Mouse (Mus musculus) forebrain, embryonic 11.5 days (tissue): ENCODE data around the gene Tmem69. TPM values are rescaled to one million over a fixed set of nuclear protein-coding genes. Genes with fewer than 3 reads are reported as not detected.

ENCODE experiments used
- ATAC-seq: fragments of 200-750 bp; cut with Nextera tagmentation; replicated peaks from 2 replicates; pipeline ENCODE4 v1.8.0; 2017; ENCODE audit warnings: moderate TSS enrichment; ENCODE audit not compliant: low FRiP score
- DNase-seq: peaks from one replicate; pipeline ENCODE4 v3.0.0-alpha.2; 2017; ENCODE audit warnings: low spot score
- H3K27ac ChIP-seq: fragments of 300-500 bp; sonication (generic); 2 replicates; pipeline ENCODE4 v1.5.1; 2014; ENCODE audit warnings: low read depth, low read length
- H3K27me3 ChIP-seq: fragments of 300-500 bp; sonication (generic); 2 replicates; pipeline ENCODE4 v1.6.1; 2014; ENCODE audit warnings: mild to moderate bottlenecking, low read length, mixed read lengths; ENCODE audit not compliant: control insufficient read depth, insufficient read depth
- H3K36me3 ChIP-seq: fragments of 300-500 bp; sonication (generic); 2 replicates; pipeline ENCODE4 v1.6.1; 2014; ENCODE audit warnings: mild to moderate bottlenecking, low read length, moderate library complexity, mixed read lengths; ENCODE audit not compliant: control insufficient read depth, insufficient read depth
- H3K4me1 ChIP-seq: fragments of 300-500 bp; sonication (generic); replicated peaks from 2 replicates; pipeline ENCODE4 v1.6.1; 2014; ENCODE audit warnings: low read length, mixed read lengths; ENCODE audit not compliant: control insufficient read depth, insufficient read depth
- H3K4me2 ChIP-seq: fragments of 300-500 bp; sonication (generic); 2 replicates; pipeline ENCODE4 v1.6.1; 2014; ENCODE audit warnings: low read depth, mild to moderate bottlenecking, low read length, moderate library complexity, mixed read lengths; ENCODE audit not compliant: severe bottlenecking
- H3K4me3 ChIP-seq: fragments of 300-500 bp; sonication (generic); 2 replicates; pipeline ENCODE4 v1.5.1; 2014; ENCODE audit warnings: low read depth, low read length
- H3K9ac ChIP-seq: fragments of 300-500 bp; sonication (generic); 2 replicates; pipeline ENCODE4 v1.6.1; 2014; ENCODE audit warnings: low read length
- H3K9me3 ChIP-seq: fragments of 300-500 bp; sonication (generic); 2 replicates; pipeline ENCODE4 v1.6.1; 2016; ENCODE audit warnings: low read length, mixed read lengths; ENCODE audit not compliant: control insufficient read depth
- WGBS: fragments of 180-500 bp; shearing (Covaris S2); extraction: QIAGEN DNeasy Blood & Tissue Kit; methylation state at CpG from one replicate; pipeline ENCODE4 v1.1.7; 2014; 5-methylcytosine and 5-hydroxymethylcytosine counted together
- polyA plus RNA-seq: library from polyadenylated mRNA; unstranded; fragments of >200 nt; fragmentation: Nextera tagmentation; extraction: Ambion mirVana; gene quantifications from 2 replicates; pipeline ENCODE4 v1.2.1, GENCODE M21; 2014

Gene Tmem69
- 30.3 and 30.7 TPM in 2 replicates for polyA plus RNA-seq

GRCm38 (mm10) chr4:116555413-116556300 lies at the start of gene Tmem69:
Gene Tmem69 (minus strand): TSS chr4:116555936.
- H3K4me1 ChIP-seq: no peaks in the 10 kb centered on the region
- WGBS: 3% methylated on average over 23 of the region's 23 CpGs

GRCm38 (mm10) chr4:116596978-116597881 lies 41.5 kb upstream of the Tmem69 start:
- Histone ChIP-seq H3K27ac (peak overlapping the region; percentile 54; the same call in 1 of the 2 replicates), H3K9ac (peak overlapping the region; percentile 60), H3K9me3 (no peaks in the 10 kb centered on the region), H3K4me3 (peak overlapping the region; percentile 48), H3K36me3 (peaks cover 13% of the 10 kb centered on the region), H3K4me2 (peak overlapping the region; percentile 70), H3K27me3 (no peaks in the 10 kb centered on the region), H3K4me1 (no peaks in the 10 kb centered on the region; the same call in 1 of the 2 replicates)
- ATAC-seq: peak; percentile 93
- under 1% methylated on average over 50 of the region's 50 CpGs for WGBS
- DNase-seq: peak; percentile 92

More at GRCm38 (mm10) chr4:116555413-116556300, at the start of gene Tmem69:
- DNase-seq: peak; percentile 81
- Histone ChIP-seq H3K27ac (peak within 1 kb of the TSS; percentile 91), H3K9me3 (no peaks in the 10 kb centered on the region), H3K4me3 (peak within 1 kb of the TSS; percentile 91), H3K4me2 (peak within 1 kb of the TSS; percentile 81), H3K36me3 (no peaks in the 10 kb centered on the region), H3K9ac (peak within 1 kb of the TSS; percentile 85), H3K27me3 (no peaks in the 10 kb centered on the region)
- no peak for ATAC-seq

GRCm38 (mm10) chr4:116596379-116596778 lies 40.6 kb upstream of the Tmem69 start, which contains the start of gene Ccdc17:
Gene Ccdc17 (plus strand): TSS chr4:116596654.
- ATAC-seq (no peak), DNase-seq (no peak)
- no peaks in the 10 kb centered on the region for H3K27me3 ChIP-seq
- H3K4me2 ChIP-seq: peak within 1 kb of the TSS; percentile 70
- H3K9ac ChIP-seq: peak within 1 kb of the TSS; percentile 60
- peaks cover 6% of the 10 kb centered on the region; the same call in 1 of the 2 replicates for H3K36me3 ChIP-seq
- H3K4me3 ChIP-seq: peak within 1 kb of the TSS; percentile 48
- no peaks in the 10 kb centered on the region; the same call in 1 of the 2 replicates for H3K4me1 ChIP-seq
- H3K9me3 ChIP-seq: no peaks in the 10 kb centered on the region
- peak within 1 kb of the TSS; percentile 9; the same call in 1 of the 2 replicates for H3K27ac ChIP-seq
- 27% methylated on average over 5 of the region's 5 CpGs for WGBS

GRCm38 (mm10) chr4:116595793-116596192 lies 40.1 kb upstream of the Tmem69 start:
- no peak overlapping the region for H3K9ac ChIP-seq
- no peak overlapping the region for H3K4me2 ChIP-seq
- H3K27ac ChIP-seq: no peak overlapping the region
- no peak for ATAC-seq
- H3K36me3 ChIP-seq: peaks cover 4% of the 10 kb centered on the region; the same call in 1 of the 2 replicates
- WGBS: 82% methylated on average over 8 of the region's 8 CpGs
- H3K4me3 ChIP-seq: no peak overlapping the region
- no peak for DNase-seq
- H3K27me3 ChIP-seq: no peaks in the 10 kb centered on the region
- no peaks in the 10 kb centered on the region for H3K9me3 ChIP-seq
- no peaks in the 10 kb centered on the region; the same call in 1 of the 2 replicates for H3K4me1 ChIP-seq

- Histone ChIP-seq H3K4me3 (peak overlapping the region; percentile 91), H3K9ac (peak overlapping the region; percentile 85), H3K27me3 (no peaks in the 10 kb centered on the region), H3K9me3 (no peaks in the 10 kb centered on the region), H3K4me1 (no peaks in the 10 kb centered on the region), H3K4me2 (peak overlapping the region; percentile 81), H3K36me3 (no peaks in the 10 kb centered on the region), H3K27ac (no peak overlapping the region)
- DNase-seq (no peak), ATAC-seq (no peak)
- WGBS: 5% methylated on average over 15 of the region's 15 CpGs
These were observed 2.6 kb upstream of the Tmem69 start for GRCm38 (mm10) chr4:116558151-116558882.

- no peaks in the 10 kb centered on the region for H3K4me1 ChIP-seq
- H3K4me3 ChIP-seq: peak within 1 kb of the TSS; percentile 91
- peak; percentile 99 for DNase-seq
- H3K9ac ChIP-seq: peak within 1 kb of the TSS; percentile 85
- ATAC-seq: peak; percentile 95
- H3K27me3 ChIP-seq: no peaks in the 10 kb centered on the region
- peak within 1 kb of the TSS; percentile 81 for H3K4me2 ChIP-seq
- peak within 1 kb of the TSS; percentile 91 for H3K27ac ChIP-seq
- WGBS: under 1% methylated on average over 78 of the region's 78 CpGs
- H3K9me3 ChIP-seq: no peaks in the 10 kb centered on the region
- no peaks in the 10 kb centered on the region for H3K36me3 ChIP-seq
These were observed 1.8 kb upstream of the Tmem69 start, which contains the start of gene Gpbp1l1 for GRCm38 (mm10) chr4:116557306-116558121. Gene Gpbp1l1 (plus strand): TSS chr4:116557658.

GRCm38 (mm10) chr4:116556561-116557305 lies 997 bp upstream of the Tmem69 start:
- peak; percentile 95 for ATAC-seq

More at GRCm38 (mm10) chr4:116556561-116557305, 997 bp upstream of the Tmem69 start:
- peak; percentile 95 for DNase-seq
- Histone ChIP-seq H3K9ac (peak overlapping the region; percentile 85), H3K27me3 (no peaks in the 10 kb centered on the region), H3K27ac (peak overlapping the region; percentile 91), H3K36me3 (no peaks in the 10 kb centered on the region), H3K4me1 (no peaks in the 10 kb centered on the region), H3K4me2 (peak overlapping the region; percentile 81), H3K9me3 (no peaks in the 10 kb centered on the region), H3K4me3 (peak overlapping the region; percentile 91)
- under 1% methylated on average over 28 of the region's 28 CpGs for WGBS
